Mouse (Mus musculus) myocyte (in vitro differentiated cells): ENCODE measurements around the gene Gtf2ird2.

Experiments
- CEBPB ChIP-seq: IDR thresholded peaks from 2 replicates; pipeline ENCODE4 v1.6.1; 2011; ENCODE audit warnings: mild to moderate bottlenecking, moderate library complexity; ENCODE audit not compliant: poor library complexity, insufficient read depth, severe bottlenecking
- E2F4 ChIP-seq: IDR thresholded peaks from one replicate; pipeline ENCODE4 v1.6.1; 2011; ENCODE audit warnings: mild to moderate bottlenecking, control low read depth, moderate library complexity; ENCODE audit not compliant: insufficient read depth
- MAX ChIP-seq: IDR thresholded peaks from one replicate; pipeline ENCODE4 v1.6.1; 2011; ENCODE audit warnings: low read depth, mild to moderate bottlenecking, control low read depth
- TCF12 ChIP-seq: IDR thresholded peaks from one replicate; pipeline ENCODE4 v1.6.1; 2011; ENCODE audit warnings: mild to moderate bottlenecking, control low read depth; ENCODE audit not compliant: poor library complexity, insufficient read depth, severe bottlenecking

GRCm38 (mm10) chr5:134179871-134180270 lies 3.9 kb upstream of the Gtf2ird2 start:
- no peak for TF ChIP-seq CEBPB
- TF ChIP-seq TCF12: no peak
- TF ChIP-seq E2F4: no peak
- no peak for TF ChIP-seq MAX
